10 mouse cellular contexts compared by ENCODE assay signal in the genomic region with DNA sequence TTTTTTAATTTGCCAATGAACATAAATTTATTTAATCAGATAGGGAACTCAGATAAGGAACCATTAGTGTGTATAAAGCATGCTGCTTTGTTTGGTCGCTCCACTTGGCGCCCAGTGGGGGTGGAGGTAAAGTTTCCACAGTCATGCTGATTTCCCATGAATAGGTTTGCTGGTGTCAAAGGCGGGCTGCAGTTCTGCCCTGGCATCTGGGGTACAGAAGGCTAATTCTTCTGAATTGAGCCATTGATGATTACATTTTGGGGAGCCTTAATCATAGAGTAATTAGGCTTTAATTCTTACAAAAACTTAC.
DNase-seq lines count a peak whose midpoint lies in the region; ATAC-seq and TF ChIP-seq lines count a peak whose summit lies in the region.
"Had no signal": no experiment of that assay in that cellular context is flagged by ENCODE, and none has a peak within 500 bp of the region (broad histone marks: within the 10 kb centered on the region; RNA-seq: fewer than 3 reads in every experiment).

No protein-coding gene starts in this region.

- ATAC-seq in forebrain, embryonic 11.5 days (replicated peaks; ENCODE audit: low FRiP score), result peak; percentile 93
- peak; percentile 69; the same call in 1 of the 2 replicates for ATAC-seq in limb, embryonic 13.5 days (ENCODE audit: low FRiP score, low read depth)
- no peak for ATAC-seq in stomach, postnatal 0 days (ENCODE audit: low FRiP score, low TSS enrichment)
- ATAC-seq in activated CD4-positive, CD25-positive, alpha-beta regulatory T cell, adult 4 months, result no peak
- ATAC-seq: intestine, embryonic 16.5 days; Patski had no signal

- peak overlapping the region; percentile 62; the same call in 1 of the 2 replicates for H3K27ac ChIP-seq in forebrain, embryonic 11.5 days (ENCODE audit: low read depth, low read length)
- no peak overlapping the region for H3K27ac ChIP-seq in limb, embryonic 13.5 days
- H3K27ac ChIP-seq in stomach, postnatal 0 days (replicated peaks), result no peak overlapping the region

- H3K4me2 ChIP-seq in forebrain, embryonic 11.5 days (ENCODE audit: low read depth, low read length, severe bottlenecking), result peak overlapping the region; percentile 28; the same call in 1 of the 2 replicates
- peak overlapping the region; percentile 39 for H3K4me2 ChIP-seq in limb, embryonic 13.5 days (replicated peaks)
- H3K4me2 ChIP-seq in stomach, postnatal 0 days (replicated peaks; ENCODE audit: low read depth), result no peak overlapping the region

- no peak for TF ChIP-seq CTCF in stomach, postnatal 0 days (IDR thresholded peaks at IDR 0.05; ENCODE audit: low read depth)

- H3K9ac ChIP-seq in forebrain, embryonic 11.5 days (ENCODE audit: low read length), result no peak overlapping the region
- 0 out of 2 replicates have a peak overlapping the region, but pooled peaks have one; percentile 9 for H3K9ac ChIP-seq in limb, embryonic 13.5 days
- H3K9ac ChIP-seq in stomach, postnatal 0 days (ENCODE audit: low read length), result no peak overlapping the region

- no peak for TF ChIP-seq EP300 in stomach, postnatal 0 days (optimal IDR thresholded peaks at IDR 0.05)

- H3K4me1 ChIP-seq in forebrain, embryonic 11.5 days (replicated peaks; ENCODE audit: control insufficient read depth, insufficient read depth, low read length), result no peaks in the 10 kb centered on the region; the same call in 1 of the 2 replicates
- 0 out of 2 replicates have a peak, but pooled peaks cover 3% of the 10 kb centered on the region for H3K4me1 ChIP-seq in limb, embryonic 13.5 days
- H3K4me1 ChIP-seq in stomach, postnatal 0 days (replicated peaks; ENCODE audit: control insufficient read depth, insufficient read depth), result no peaks in the 10 kb centered on the region

- no peaks in the 10 kb centered on the region for H3K36me3 ChIP-seq in forebrain, embryonic 11.5 days (ENCODE audit: control insufficient read depth, insufficient read depth, low read length)
- no peaks in the 10 kb centered on the region for H3K36me3 ChIP-seq in limb, embryonic 13.5 days
- no peaks in the 10 kb centered on the region for H3K36me3 ChIP-seq in stomach, postnatal 0 days (ENCODE audit: control insufficient read depth, insufficient read depth, low read length)

- H3K27me3 ChIP-seq in forebrain, embryonic 11.5 days (ENCODE audit: control insufficient read depth, insufficient read depth, low read length), result peaks cover 4% of the 10 kb centered on the region; the same call in 1 of the 2 replicates
- H3K27me3 ChIP-seq in limb, embryonic 13.5 days, result no peaks in the 10 kb centered on the region; the same call in 1 of the 2 replicates
- no peaks in the 10 kb centered on the region for H3K27me3 ChIP-seq in stomach, postnatal 0 days (ENCODE audit: control insufficient read depth, insufficient read depth, low read length)
- H3K27me3 ChIP-seq: Patski had no signal

- H3K4me3 ChIP-seq in forebrain, embryonic 11.5 days (ENCODE audit: low read depth, low read length), result no peak overlapping the region
- H3K4me3 ChIP-seq in limb, embryonic 13.5 days, result no peak overlapping the region
- no peak overlapping the region for H3K4me3 ChIP-seq in stomach, postnatal 0 days (ENCODE audit: low read depth, low read length)

- WGBS in forebrain, embryonic 11.5 days, result 9% methylated on average over 3 of the region's 3 CpGs
- WGBS in limb, embryonic 13.5 days, result 13% methylated on average over 3 of the region's 3 CpGs
- WGBS in stomach, postnatal 0 days, result 30% methylated on average over 3 of the region's 3 CpGs

- H3K9me3 ChIP-seq in forebrain, embryonic 11.5 days (ENCODE audit: control insufficient read depth, low read length), result no peaks in the 10 kb centered on the region
- no peaks in the 10 kb centered on the region for H3K9me3 ChIP-seq in limb, embryonic 13.5 days
- no peaks in the 10 kb centered on the region for H3K9me3 ChIP-seq in stomach, postnatal 0 days (ENCODE audit: control insufficient read depth, low read length)

- DNase-seq in right cerebral cortex, postnatal 4 days, result peak; percentile 8
- no peak for DNase-seq in right cerebral cortex, adult 18-20 months
- peak; percentile 82 for DNase-seq in forebrain, embryonic 11.5 days (ENCODE audit: low spot score)
- DNase-seq in stomach, postnatal 0 days (ENCODE audit: low spot score), result peak; percentile 13
- no peak for DNase-seq in thymus, adult 18-20 months
- DNase-seq: cerebellum, adult 11-12 months had no signal

Comparison
In these comparisons a context has a peak if more than half of its experiments do, and no peak if none do; other contexts are left out.
1. DNase-seq: peak in right cerebral cortex, postnatal 4 days (single experiment), forebrain, embryonic 11.5 days (single experiment) and stomach, postnatal 0 days (single experiment); none in right cerebral cortex, adult 18-20 months (single experiment) and thymus, adult 18-20 months (0 of 2).
2. ATAC-seq: peak in forebrain, embryonic 11.5 days (single experiment) and limb, embryonic 13.5 days (single experiment); none in stomach, postnatal 0 days (single experiment) and activated CD4-positive, CD25-positive, alpha-beta regulatory T cell, adult 4 months (single experiment).